Mouse (Mus musculus): Measurements from ENCODE around the gene Prrx2. TPM values are rescaled to one million over a fixed set of nuclear protein-coding genes. Genes with fewer than 3 reads are reported as not detected.

The Prrx2 gene
- total and polyA plus RNA-seq, 2 experiments from 2014 or later = 3.6 to 24.0 TPM

DNA sequence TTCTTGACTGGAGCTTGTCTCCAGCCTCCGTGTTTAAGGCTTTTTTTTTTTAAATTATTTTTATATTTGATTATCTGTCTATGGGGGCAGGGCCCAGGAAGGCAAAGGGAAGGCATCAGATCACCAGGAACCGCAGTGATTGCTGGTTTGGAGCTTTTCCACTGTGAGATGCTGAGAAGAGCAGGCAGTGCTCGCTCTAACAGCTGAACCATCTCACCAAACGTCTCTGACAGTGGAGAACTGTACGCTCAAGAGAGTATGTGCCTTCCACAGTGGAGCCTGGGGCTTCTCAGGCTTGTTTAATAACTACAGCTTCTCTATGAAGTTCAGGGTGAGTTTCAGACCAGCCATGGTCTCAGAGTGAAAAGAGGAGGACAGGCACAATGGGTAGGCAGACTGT lies 25.3 kb upstream of the Prrx2 start:
- H3K9me3 ChIP-seq (replicated peaks; ENCODE audit: control insufficient read depth, low read length) = no peaks in the 10 kb centered on the region
- peaks cover 9% of the 10 kb centered on the region for H3K4me1 ChIP-seq (ENCODE audit: control insufficient read depth, insufficient read depth)
- TF ChIP-seq EP300 (IDR thresholded peaks at IDR 0.05; ENCODE audit: low read depth) (no peak), CTCF (IDR thresholded peaks at IDR 0.05; ENCODE audit: low read depth) (no peak)
- no peak overlapping the region for H3K4me2 ChIP-seq (ENCODE audit: low read depth, low read length)
- WGBS = 66% methylated on average over 5 of the region's 5 CpGs
- H3K27ac ChIP-seq (ENCODE audit: low read depth) = no peak overlapping the region
- no peak overlapping the region for H3K9ac ChIP-seq (replicated peaks; ENCODE audit: low read depth, low read length)
- DNase-seq (ENCODE audit: low spot score) (no peak), ATAC-seq (ENCODE audit: insufficient read depth, low read depth) (no peak)
- H3K27me3 ChIP-seq (ENCODE audit: control insufficient read depth, insufficient read depth, low read length) = no peaks in the 10 kb centered on the region
- H3K36me3 ChIP-seq (replicated peaks; ENCODE audit: control insufficient read depth, insufficient read depth, low read length) = peaks cover 20% of the 10 kb centered on the region
- no peak overlapping the region for H3K4me3 ChIP-seq (ENCODE audit: low read depth, low read length)

GRCm38 (mm10) chr2:30810573-30810972 lies 24.2 kb upstream of the Prrx2 start:
- Histone ChIP-seq H3K4me3 (ENCODE audit: low read depth, low read length) (no peak overlapping the region), H3K9me3 (replicated peaks; ENCODE audit: control insufficient read depth, low read length) (no peaks in the 10 kb centered on the region), H3K9ac (replicated peaks; ENCODE audit: low read depth, low read length) (no peak overlapping the region), H3K4me1 (ENCODE audit: control insufficient read depth, insufficient read depth) (peaks cover 9% of the 10 kb centered on the region), H3K4me2 (ENCODE audit: low read depth, low read length) (no peak overlapping the region), H3K27ac (ENCODE audit: low read depth) (no peak overlapping the region), H3K36me3 (replicated peaks; ENCODE audit: control insufficient read depth, insufficient read depth, low read length) (peaks cover 31% of the 10 kb centered on the region), H3K27me3 (ENCODE audit: control insufficient read depth, insufficient read depth, low read length) (no peaks in the 10 kb centered on the region)
- no peak for ATAC-seq (ENCODE audit: insufficient read depth, low read depth)
- 75% methylated on average over 7 of the region's 7 CpGs for WGBS
- TF ChIP-seq CTCF (IDR thresholded peaks at IDR 0.05; ENCODE audit: low read depth) (no peak), EP300 (IDR thresholded peaks at IDR 0.05; ENCODE audit: low read depth) (no peak)
- no peak for DNase-seq (ENCODE audit: low spot score)

DNA sequence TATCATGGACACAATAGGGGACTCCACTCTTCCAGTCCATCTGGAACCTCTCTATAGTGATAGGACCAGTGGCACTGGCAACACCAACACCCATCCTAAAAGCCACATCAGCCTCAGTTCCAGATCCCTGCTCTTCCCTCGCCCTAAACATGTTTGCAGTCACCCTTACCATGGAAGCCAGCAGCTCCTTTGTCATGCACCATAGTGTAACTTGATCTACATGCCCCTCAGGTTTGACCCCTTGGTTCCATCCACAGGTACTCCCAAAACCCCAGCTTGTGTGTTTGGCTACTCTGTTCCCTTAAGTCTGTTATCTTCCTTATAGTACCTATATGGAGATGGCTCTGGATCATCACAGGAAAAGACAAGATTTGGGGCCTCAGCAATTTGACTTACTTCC lies 18.4 kb upstream of the Prrx2 start:
- no peak overlapping the region for H3K4me3 ChIP-seq (ENCODE audit: low read depth, low read length)
- H3K4me1 ChIP-seq (ENCODE audit: control insufficient read depth, insufficient read depth) = no peaks in the 10 kb centered on the region
- H3K9ac ChIP-seq (replicated peaks; ENCODE audit: low read depth, low read length) = no peak overlapping the region
- no peak overlapping the region for H3K4me2 ChIP-seq (ENCODE audit: low read depth, low read length)
- TF ChIP-seq CTCF (IDR thresholded peaks at IDR 0.05; ENCODE audit: low read depth) = no peak
- TF ChIP-seq EP300 (IDR thresholded peaks at IDR 0.05; ENCODE audit: low read depth) = no peak
- 88% methylated on average over 1 of the region's 1 CpGs for WGBS
- peaks cover 64% of the 10 kb centered on the region for H3K36me3 ChIP-seq (replicated peaks; ENCODE audit: control insufficient read depth, insufficient read depth, low read length)
- no peaks in the 10 kb centered on the region for H3K27me3 ChIP-seq (ENCODE audit: control insufficient read depth, insufficient read depth, low read length)
- ATAC-seq (ENCODE audit: insufficient read depth, low read depth) (no peak), DNase-seq (ENCODE audit: low spot score) (no peak)
- no peaks in the 10 kb centered on the region for H3K9me3 ChIP-seq (replicated peaks; ENCODE audit: control insufficient read depth, low read length)
- no peak overlapping the region for H3K27ac ChIP-seq (ENCODE audit: low read depth)

DNA sequence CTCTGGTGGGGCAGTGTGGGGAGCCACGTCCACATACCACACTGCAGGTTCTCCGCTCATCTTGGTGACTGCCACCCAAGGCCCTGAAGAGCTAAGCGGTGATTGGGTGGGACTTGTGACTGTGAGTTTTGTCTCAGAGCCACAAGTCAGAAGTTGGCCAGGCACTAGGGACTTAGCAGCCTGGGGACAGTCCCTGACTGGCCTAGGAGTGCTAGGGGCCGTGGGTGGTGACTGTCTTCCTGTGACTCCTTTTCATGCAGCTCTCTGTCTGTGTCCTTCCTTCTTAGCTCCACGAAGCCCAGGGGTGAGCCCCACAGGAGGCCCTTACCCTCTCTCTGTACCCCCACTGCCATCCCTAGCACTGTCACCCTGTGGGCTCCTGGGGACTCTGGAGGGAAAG lies 14.9 kb upstream of the Prrx2 start:
- no peak overlapping the region for H3K27ac ChIP-seq (ENCODE audit: low read depth)
- no peaks in the 10 kb centered on the region for H3K27me3 ChIP-seq (ENCODE audit: control insufficient read depth, insufficient read depth, low read length)
- no peaks in the 10 kb centered on the region for H3K9me3 ChIP-seq (replicated peaks; ENCODE audit: control insufficient read depth, low read length)
- peaks cover 73% of the 10 kb centered on the region for H3K36me3 ChIP-seq (replicated peaks; ENCODE audit: control insufficient read depth, insufficient read depth, low read length)
- no peaks in the 10 kb centered on the region for H3K4me1 ChIP-seq (ENCODE audit: control insufficient read depth, insufficient read depth)
- no peak overlapping the region for H3K4me3 ChIP-seq (ENCODE audit: low read depth, low read length)
- no peak for DNase-seq (ENCODE audit: low spot score)
- no peak for ATAC-seq (ENCODE audit: insufficient read depth, low read depth)
- no peak overlapping the region for H3K9ac ChIP-seq (replicated peaks; ENCODE audit: low read depth, low read length)
- no peak overlapping the region for H3K4me2 ChIP-seq (ENCODE audit: low read depth, low read length)
- TF ChIP-seq CTCF (IDR thresholded peaks at IDR 0.05; ENCODE audit: low read depth) = no peak
- no peak for TF ChIP-seq EP300 (IDR thresholded peaks at IDR 0.05; ENCODE audit: low read depth)
- 75% methylated on average over 5 of the region's 5 CpGs for WGBS

GRCm38 (mm10) chr2:30821073-30821472 lies 13.7 kb upstream of the Prrx2 start:
- 95% methylated on average over 3 of the region's 3 CpGs for WGBS
- no peaks in the 10 kb centered on the region for H3K4me1 ChIP-seq (ENCODE audit: control insufficient read depth, insufficient read depth)
- ATAC-seq (ENCODE audit: insufficient read depth, low read depth) = no peak

GRCm38 (mm10) chr2:30822460-30822859 lies 12.3 kb upstream of the Prrx2 start:
- Histone ChIP-seq H3K27me3 (ENCODE audit: control insufficient read depth, insufficient read depth, low read length) (no peaks in the 10 kb centered on the region), H3K4me1 (ENCODE audit: control insufficient read depth, insufficient read depth) (peaks cover 7% of the 10 kb centered on the region), H3K36me3 (replicated peaks; ENCODE audit: control insufficient read depth, insufficient read depth, low read length) (peaks cover 70% of the 10 kb centered on the region), H3K4me2 (ENCODE audit: low read depth, low read length) (no peak overlapping the region), H3K27ac (ENCODE audit: low read depth) (no peak overlapping the region), H3K4me3 (ENCODE audit: low read depth, low read length) (no peak overlapping the region), H3K9me3 (replicated peaks; ENCODE audit: control insufficient read depth, low read length) (no peaks in the 10 kb centered on the region), H3K9ac (replicated peaks; ENCODE audit: low read depth, low read length) (no peak overlapping the region)
- TF ChIP-seq CTCF (IDR thresholded peaks at IDR 0.05; ENCODE audit: low read depth) (no peak), EP300 (IDR thresholded peaks at IDR 0.05; ENCODE audit: low read depth) (no peak)
- 88% methylated on average over 8 of the region's 8 CpGs for WGBS
- DNase-seq (ENCODE audit: low spot score) (no peak), ATAC-seq (ENCODE audit: insufficient read depth, low read depth) (no peak)

More at GRCm38 (mm10) chr2:30821073-30821472, 13.7 kb upstream of the Prrx2 start:
- Histone ChIP-seq H3K9me3 (replicated peaks; ENCODE audit: control insufficient read depth, low read length) (no peaks in the 10 kb centered on the region), H3K4me3 (ENCODE audit: low read depth, low read length) (no peak overlapping the region), H3K4me2 (ENCODE audit: low read depth, low read length) (no peak overlapping the region), H3K27ac (ENCODE audit: low read depth) (no peak overlapping the region), H3K27me3 (ENCODE audit: control insufficient read depth, insufficient read depth, low read length) (no peaks in the 10 kb centered on the region), H3K36me3 (replicated peaks; ENCODE audit: control insufficient read depth, insufficient read depth, low read length) (peaks cover 70% of the 10 kb centered on the region), H3K9ac (replicated peaks; ENCODE audit: low read depth, low read length) (no peak overlapping the region)
- DNase-seq (ENCODE audit: low spot score) = no peak
- no peak for TF ChIP-seq EP300 (IDR thresholded peaks at IDR 0.05; ENCODE audit: low read depth)
- no peak for TF ChIP-seq CTCF (IDR thresholded peaks at IDR 0.05; ENCODE audit: low read depth)

Data from heart, postnatal 0 days (tissue).